Mouse (Mus musculus) left cerebral cortex, postnatal 36 days (tissue): ENCODE data around the gene Tram2. TPM values are rescaled to one million over a fixed set of nuclear protein-coding genes. Genes with fewer than 3 reads are reported as not detected.

ENCODE experiments used
- DNase-seq, 2 experiments: peaks; one replicate each; pipeline ENCODE4 v3.0.0; 2021 to 2022; ENCODE audit warnings: low spot score in 2 of 2, mixed read lengths in 1 of 2
- intact Hi-C: fragments of 180-260 bp; cut with DNase I; formaldehyde crosslinking; loops from one replicate; pipeline ENCODE4 v1.15.1; 2025
- total RNA-seq, 2 experiments: library from RNA; stranded (reverse); gene quantifications; 2 replicates each; pipeline ENCODE4 v1.2.3; 2021

Gene Tram2
- total RNA-seq, 2 experiments from 2014 or later = 0.81 to 1.3 TPM

GRCm38 (mm10) chr1:20984582-20984981, 94.4 kb downstream of the Tram2 start:
- intact Hi-C loops = loop anchor here (5.0 kb wide), 1 partner anchor 42 kb away; no protein-coding TSS in a partner anchor
- DNase-seq = no peak

- intact Hi-C loops = loop anchor here (5.0 kb wide), 1 partner anchor 42 kb away; no protein-coding TSS in a partner anchor
- no peak for DNase-seq
Measured at GRCm38 (mm10) chr1:20984103-20984502, 94.9 kb downstream of the Tram2 start.

GRCm38 (mm10) chr1:20981764-20982163, 97.3 kb downstream of the Tram2 start:
- intact Hi-C loops = loop anchor here (5.0 kb wide), 1 partner anchor 39 kb away; no protein-coding TSS in a partner anchor
- no peak for DNase-seq

GRCm38 (mm10) chr1:20980553-20980952, 98.5 kb downstream of the Tram2 start:
- intact Hi-C loops = loop anchor here (5.0 kb wide), 1 partner anchor 38 kb away; no protein-coding TSS in a partner anchor
- no peak for DNase-seq

- no peak for DNase-seq
- intact Hi-C loops = no loop called here
Measured at GRCm38 (mm10) chr1:20974341-20975135, 104.5 kb downstream of the Tram2 start.

GRCm38 (mm10) chr1:20973389-20973788, 105.6 kb downstream of the Tram2 start:
- intact Hi-C loops = no loop called here
- DNase-seq = no peak

GRCm38 (mm10) chr1:20969642-20970041, 109.4 kb downstream of the Tram2 start:
- no peak for DNase-seq
- intact Hi-C loops = no loop called here

GRCm38 (mm10) chr1:20954876-20955275, 124.2 kb downstream of the Tram2 start:
- no peak for DNase-seq
- intact Hi-C loops = no loop called here

GRCm38 (mm10) chr1:20951799-20952198, 127.2 kb downstream of the Tram2 start:
- intact Hi-C loops = no loop called here

GRCm38 (mm10) chr1:20951300-20951763, 127.7 kb downstream of the Tram2 start, which contains the start of gene Efhc1:
Gene Efhc1 (plus strand): TSS chr1:20951626.
- peak; percentile 89 for DNase-seq
- intact Hi-C loops = no loop called here

More at GRCm38 (mm10) chr1:20951799-20952198, 127.2 kb downstream of the Tram2 start:
- no peak for DNase-seq

Other genes with a start within 250 kb of the Tram2 start
- gene Paqr8, start 188.6 kb downstream of the Tram2 start, total RNA-seq = 100 to 1,000 TPM; 123 to 125 TPM
- gene Efhc1, start 127.6 kb downstream of the Tram2 start, total RNA-seq = 1 to 10 TPM; 1.6 TPM
- gene Tmem14a, start 139.3 kb upstream of the Tram2 start, total RNA-seq = 10 to 100 TPM; 40.4 to 50.9 TPM
- gene Gsta3, start 161.4 kb upstream of the Tram2 start, total RNA-seq = 1 to 10 TPM in 1 of 2 experiments, under 1 TPM in 1; 0.52 to 2.4 TPM